Mouse (Mus musculus): ENCODE measurements at regions not wholly inside any gene's neighbourhood (a gene's known extent, or its start where the extent isn't known, plus 50 kb on each side); places are given as distances from the start of the nearest gene placed in this dataset.

DNA sequence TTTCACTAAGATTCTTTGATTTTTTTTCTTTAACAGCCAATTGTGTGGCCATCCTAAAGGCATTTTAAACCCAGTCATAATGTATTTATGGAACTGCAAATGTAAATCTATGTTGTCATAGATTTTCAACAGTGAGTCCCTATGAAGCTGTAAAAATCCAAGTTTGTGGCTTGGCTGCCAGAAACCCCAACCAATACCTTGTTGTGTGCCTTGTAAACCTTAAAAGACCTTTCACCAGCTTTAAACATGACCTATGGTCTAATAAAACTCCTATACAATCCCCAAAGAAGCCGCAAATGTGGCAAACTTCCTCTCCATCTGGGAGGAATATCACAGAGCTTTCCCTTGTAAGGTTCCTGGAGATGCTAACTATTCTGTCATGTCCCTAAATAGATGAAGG, 125.4 kb upstream of the Igf1 start:
- no peak for DNase-seq (ENCODE audit: low spot score)

GRCm38 (mm10) chr10:87733241-87733640, 124.8 kb upstream of the Igf1 start:
- DNase-seq (ENCODE audit: low spot score), result no peak

DNA sequence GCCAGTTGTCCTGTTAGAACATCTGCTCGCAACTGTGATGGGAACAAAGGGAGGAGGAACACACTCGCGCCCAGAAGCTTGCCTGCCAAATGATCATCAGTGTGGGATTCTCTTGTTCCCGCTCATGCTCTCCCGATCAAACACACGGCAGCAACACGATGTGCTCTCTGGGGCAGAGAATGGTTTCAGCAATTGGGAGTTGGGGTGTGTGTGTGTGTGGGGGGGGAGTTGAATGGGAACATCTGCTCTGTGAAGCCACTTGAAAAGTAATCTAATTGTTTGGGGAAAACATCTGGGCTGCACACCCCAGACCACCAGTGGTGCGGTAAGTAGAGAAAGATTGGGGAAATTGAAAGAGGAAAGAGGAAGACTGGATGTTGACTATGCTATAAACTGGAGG, 117.7 kb upstream of the Igf1 start:
- DNase-seq (ENCODE audit: low spot score), result peak; percentile 45

DNA sequence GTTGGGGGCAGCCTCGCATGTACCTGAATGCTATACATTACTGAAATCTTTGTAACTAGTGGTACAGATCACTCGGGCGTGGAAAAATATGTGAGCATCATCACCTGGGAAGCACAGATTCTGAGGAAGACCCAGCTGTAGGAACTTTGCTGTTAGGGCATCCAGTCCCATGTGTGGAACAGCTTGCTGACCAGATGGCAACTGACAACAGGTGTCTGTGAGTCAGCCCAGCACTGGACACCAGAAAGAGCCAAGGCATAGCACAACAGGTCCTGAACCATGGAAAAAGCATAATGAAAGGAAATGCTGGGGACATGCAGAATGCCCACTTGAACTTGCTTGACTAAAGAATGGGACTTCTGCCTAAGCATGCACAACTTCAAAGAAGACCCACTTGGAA, 115.3 kb upstream of the Igf1 start:
- no peak for DNase-seq (ENCODE audit: low spot score)

DNA sequence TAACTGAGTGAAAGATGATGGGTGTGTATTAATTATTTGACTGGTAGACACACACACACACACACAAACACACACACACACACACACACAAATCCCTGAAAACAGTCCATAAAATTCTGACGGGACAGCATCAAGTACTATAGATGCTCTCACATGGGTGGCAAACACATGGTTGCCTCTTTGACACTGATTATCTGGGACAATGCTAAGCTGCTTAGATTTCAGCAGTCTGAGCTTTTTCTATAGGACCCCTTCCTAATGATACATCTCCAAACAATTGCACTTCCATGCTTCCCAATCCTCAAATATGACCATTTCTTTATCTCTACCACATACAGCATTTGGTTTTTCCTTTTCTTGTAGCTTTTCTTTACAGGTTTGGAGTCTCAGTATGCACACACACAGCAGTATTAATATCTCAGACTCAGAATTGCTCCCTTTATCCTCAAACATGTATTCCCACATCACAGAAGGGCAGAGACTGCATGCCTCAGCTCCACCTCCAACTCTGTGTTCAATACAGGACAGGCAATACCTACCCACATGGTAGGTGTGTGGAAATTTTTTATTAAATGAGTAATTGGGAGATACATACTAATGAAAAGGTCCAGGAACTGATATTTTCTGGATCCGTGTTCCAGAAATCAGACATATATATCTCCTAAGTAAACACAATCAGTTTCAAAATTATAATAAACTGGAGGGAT, 110.1 kb upstream of the Igf1 start:
- no peak for DNase-seq (ENCODE audit: low spot score)

DNA sequence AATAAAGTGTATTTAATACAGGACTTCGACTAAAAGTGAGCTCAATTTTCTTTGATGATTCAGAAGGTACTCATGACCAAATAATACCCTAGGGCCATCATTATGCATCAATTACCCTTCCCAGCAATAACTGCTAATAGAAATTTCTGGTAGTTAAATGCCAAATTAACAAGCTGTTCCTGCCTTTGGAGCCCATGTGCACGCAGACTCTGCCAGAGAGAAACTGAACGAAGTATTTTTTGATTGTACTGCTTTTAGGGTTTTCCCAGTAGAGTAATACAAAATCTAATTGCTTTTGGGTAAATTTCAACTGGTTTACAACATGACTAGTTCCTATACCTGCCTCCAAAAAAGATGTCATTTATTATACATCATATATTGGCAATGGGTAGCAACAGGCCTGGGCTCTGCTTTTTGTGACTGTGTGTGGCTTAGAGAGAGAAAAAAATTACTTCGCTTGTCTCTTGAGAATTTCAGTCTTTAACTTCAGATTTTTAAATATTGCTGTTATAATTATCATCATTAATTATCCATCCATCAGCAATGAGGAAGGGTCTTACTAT, 109.4 kb upstream of the Igf1 start:
- DNase-seq (ENCODE audit: low spot score), result no peak

- DNase-seq (ENCODE audit: low spot score), result no peak
Observed at GRCm38 (mm10) chr10:87750321-87750720, 107.7 kb upstream of the Igf1 start.

- DNase-seq (ENCODE audit: low spot score), result no peak
Observed at GRCm38 (mm10) chr10:87750972-87751371, 107.1 kb upstream of the Igf1 start.

DNA sequence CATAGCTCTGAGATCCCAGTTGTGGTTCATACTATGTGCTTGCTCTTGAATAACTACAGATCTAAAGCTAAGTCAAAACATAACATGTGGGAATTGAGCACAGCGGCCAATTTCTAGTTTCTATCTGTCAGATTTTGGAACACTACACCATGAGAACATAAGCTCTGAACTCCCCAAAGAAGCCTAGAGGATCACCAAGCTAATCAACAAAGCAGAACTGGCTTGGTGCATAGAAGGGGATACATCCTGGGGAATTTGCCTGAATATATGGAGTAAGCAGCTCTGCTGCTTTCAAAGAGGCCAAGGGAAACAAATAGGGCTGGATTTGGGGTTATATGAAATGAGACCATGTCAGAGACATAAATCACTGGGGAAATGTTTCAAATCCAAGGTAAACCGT, 105.9 kb upstream of the Igf1 start:
- DNase-seq (ENCODE audit: low spot score), result no peak

GRCm38 (mm10) chr10:87753483-87753882, 104.6 kb upstream of the Igf1 start:
- no peak for DNase-seq (ENCODE audit: low spot score)

GRCm38 (mm10) chr10:87761528-87762030, 96.5 kb upstream of the Igf1 start:
- no peak for DNase-seq (ENCODE audit: low spot score)

DNA sequence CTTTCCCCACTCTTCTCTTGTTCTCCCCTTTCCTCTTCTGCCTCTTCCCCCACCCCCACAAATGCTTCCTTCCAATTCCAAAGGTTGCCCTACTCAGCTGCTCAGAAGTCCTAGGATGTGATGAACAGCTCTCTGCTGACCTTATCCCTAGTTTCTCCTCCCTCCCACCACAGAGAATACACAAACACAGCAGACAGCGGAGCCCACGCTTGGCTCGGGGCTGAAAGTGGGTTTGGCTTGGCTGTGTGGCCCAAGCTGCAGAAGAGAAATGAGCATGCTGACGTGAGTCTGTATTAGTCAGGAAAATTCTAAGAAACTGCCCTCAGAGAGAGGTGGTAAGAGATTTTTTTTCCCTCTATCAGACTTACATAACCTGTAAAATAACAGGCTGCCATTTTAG, 70.5 kb upstream of the Igf1 start:
- DNase-seq (ENCODE audit: low spot score), result peak; percentile 42

DNA sequence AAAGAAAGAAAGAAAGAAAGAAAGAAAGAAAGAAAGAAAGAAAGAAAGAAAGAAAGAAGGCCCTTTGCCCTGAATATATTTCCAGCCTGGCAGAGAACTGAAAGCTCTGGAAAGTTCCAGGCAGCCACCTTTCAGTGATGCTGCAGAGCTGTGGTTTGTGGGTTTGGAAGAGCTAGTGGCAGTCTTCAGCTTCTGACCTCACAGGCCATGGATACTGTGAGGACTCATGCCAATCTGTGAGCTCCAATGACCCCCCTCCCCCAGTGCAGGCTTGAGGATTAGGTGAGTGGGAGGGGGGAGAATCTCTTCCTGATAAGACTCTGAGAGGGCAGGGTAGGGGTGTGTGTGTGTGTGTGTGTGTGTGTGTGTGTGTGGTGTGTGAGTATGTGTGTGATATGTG, 65.7 kb upstream of the Igf1 start:
- no peak for DNase-seq (ENCODE audit: low spot score)

GRCm38 (mm10) chr10:87803936-87804791, 53.9 kb upstream of the Igf1 start:
- no peak for DNase-seq (ENCODE audit: low spot score)

- no peak for DNase-seq (ENCODE audit: low spot score)
Observed at GRCm38 (mm10) chr10:87804792-87805082, 53.3 kb upstream of the Igf1 start.
